Mouse (Mus musculus) heart, postnatal 0 days (tissue): ENCODE measurements around the gene Btbd11. TPM values are rescaled to one million over a fixed set of nuclear protein-coding genes. Genes with fewer than 3 reads are reported as not detected.

Source experiments
- ATAC-seq: fragments of 200-750 bp; cut with Nextera tagmentation; 2 replicates; pipeline ENCODE4 v1.8.0; 2017; ENCODE audit warnings: low read depth, moderate number of reproducible peaks, moderate library complexity; ENCODE audit not compliant: insufficient read depth
- DNase-seq: peaks from one replicate; pipeline ENCODE4 v3.0.0-alpha.2; 2016; ENCODE audit warnings: low spot score
- H3K27ac ChIP-seq: fragments of 300-500 bp; sonication (generic); 2 replicates; pipeline ENCODE4 v1.5.1; 2014; ENCODE audit warnings: low read depth, mild to moderate bottlenecking
- H3K27me3 ChIP-seq: fragments of 300-500 bp; sonication (generic); 2 replicates; pipeline ENCODE4 v1.6.1; 2014; ENCODE audit warnings: low read length, mixed read lengths; ENCODE audit not compliant: control insufficient read depth, insufficient read depth
- H3K36me3 ChIP-seq: fragments of 300-500 bp; sonication (generic); replicated peaks from 2 replicates; pipeline ENCODE4 v1.6.1; 2014; ENCODE audit warnings: low read length, mixed read lengths; ENCODE audit not compliant: control insufficient read depth, insufficient read depth
- H3K4me1 ChIP-seq: fragments of 300-500 bp; sonication (generic); 2 replicates; pipeline ENCODE4 v1.6.1; 2014; ENCODE audit warnings: antibody characterized with exemption; ENCODE audit not compliant: control insufficient read depth, insufficient read depth
- H3K4me2 ChIP-seq: fragments of 300-500 bp; sonication (generic); 2 replicates; pipeline ENCODE4 v1.6.1; 2014; ENCODE audit warnings: low read depth, mild to moderate bottlenecking, low read length, moderate library complexity
- H3K4me3 ChIP-seq: fragments of 300-500 bp; sonication (generic); 2 replicates; pipeline ENCODE4 v1.5.1; 2014; ENCODE audit warnings: low read depth, low read length
- H3K9ac ChIP-seq: fragments of 300-500 bp; sonication (generic); replicated peaks from 2 replicates; pipeline ENCODE4 v1.6.1; 2014; ENCODE audit warnings: low read depth, low read length, mixed read lengths
- H3K9me3 ChIP-seq: fragments of 300-500 bp; sonication (generic); replicated peaks from 2 replicates; pipeline ENCODE4 v1.6.1; 2016; ENCODE audit warnings: low read length; ENCODE audit not compliant: control insufficient read depth
- CTCF ChIP-seq: IDR thresholded peaks from 2 replicates; pipeline ENCODE4 v1.5.1; 2016; ENCODE audit warnings: antibody characterized with exemption, control low read depth, low read depth
- EP300 ChIP-seq: IDR thresholded peaks from 2 replicates; pipeline ENCODE4 v1.6.1; 2016; ENCODE audit warnings: antibody characterized with exemption, low read depth
- WGBS: fragments of 180-500 bp; shearing (Covaris S2); extraction: QIAGEN DNeasy Blood & Tissue Kit; methylation state at CpG from one replicate; pipeline ENCODE4 v1.1.7; 2014; 5-methylcytosine and 5-hydroxymethylcytosine counted together
- polyA plus RNA-seq: library from polyadenylated mRNA; unstranded; fragments of >200 nt; fragmentation: Nextera tagmentation; extraction: Ambion mirVana; gene quantifications from 2 replicates; pipeline ENCODE4 v1.2.1, GENCODE M21; 2015
- total RNA-seq: library from RNA; depleted of rRNA; stranded (reverse); fragments of >200 nt; gene quantifications from 2 replicates; pipeline ENCODE4 v1.2.3, GENCODE M21; 2014; ENCODE audit warnings: low replicate concordance

Gene Btbd11
- total and polyA plus RNA-seq, 2 experiments from 2014 or later: 0.20 to 0.50 TPM

- no peak for TF ChIP-seq EP300
- no peak for TF ChIP-seq CTCF
- H3K36me3 ChIP-seq: no peaks in the 10 kb centered on the region
- ATAC-seq: no peak
- peaks cover 20% of the 10 kb centered on the region; the same call in 1 of the 2 replicates for H3K27me3 ChIP-seq
- DNase-seq: no peak
- 67% methylated on average over 11 of the region's 11 CpGs for WGBS
- H3K4me3 ChIP-seq: no peak overlapping the region
- H3K4me1 ChIP-seq: peaks cover 7% of the 10 kb centered on the region; the same call in 1 of the 2 replicates
- H3K9me3 ChIP-seq: no peaks in the 10 kb centered on the region
- no peak overlapping the region for H3K4me2 ChIP-seq
- H3K9ac ChIP-seq: no peak overlapping the region
- H3K27ac ChIP-seq: no peak overlapping the region
Measured at GRCm38 (mm10) chr10:85602546-85602945, 215.9 kb downstream of the Btbd11 start.

- H3K27me3 ChIP-seq: peaks cover 4% of the 10 kb centered on the region; the same call in 1 of the 2 replicates
- 59% methylated on average over 9 of the region's 9 CpGs for WGBS
- H3K4me2 ChIP-seq: no peak overlapping the region
- H3K27ac ChIP-seq: no peak overlapping the region
- no peaks in the 10 kb centered on the region for H3K9me3 ChIP-seq
- no peaks in the 10 kb centered on the region for H3K36me3 ChIP-seq
- H3K4me1 ChIP-seq: no peaks in the 10 kb centered on the region
- ATAC-seq (no peak), DNase-seq (no peak)
- H3K4me3 ChIP-seq: no peak overlapping the region
- TF ChIP-seq CTCF (no peak), EP300 (no peak)
- H3K9ac ChIP-seq: no peak overlapping the region
Measured at GRCm38 (mm10) chr10:85604556-85604955, 217.9 kb downstream of the Btbd11 start.

DNA sequence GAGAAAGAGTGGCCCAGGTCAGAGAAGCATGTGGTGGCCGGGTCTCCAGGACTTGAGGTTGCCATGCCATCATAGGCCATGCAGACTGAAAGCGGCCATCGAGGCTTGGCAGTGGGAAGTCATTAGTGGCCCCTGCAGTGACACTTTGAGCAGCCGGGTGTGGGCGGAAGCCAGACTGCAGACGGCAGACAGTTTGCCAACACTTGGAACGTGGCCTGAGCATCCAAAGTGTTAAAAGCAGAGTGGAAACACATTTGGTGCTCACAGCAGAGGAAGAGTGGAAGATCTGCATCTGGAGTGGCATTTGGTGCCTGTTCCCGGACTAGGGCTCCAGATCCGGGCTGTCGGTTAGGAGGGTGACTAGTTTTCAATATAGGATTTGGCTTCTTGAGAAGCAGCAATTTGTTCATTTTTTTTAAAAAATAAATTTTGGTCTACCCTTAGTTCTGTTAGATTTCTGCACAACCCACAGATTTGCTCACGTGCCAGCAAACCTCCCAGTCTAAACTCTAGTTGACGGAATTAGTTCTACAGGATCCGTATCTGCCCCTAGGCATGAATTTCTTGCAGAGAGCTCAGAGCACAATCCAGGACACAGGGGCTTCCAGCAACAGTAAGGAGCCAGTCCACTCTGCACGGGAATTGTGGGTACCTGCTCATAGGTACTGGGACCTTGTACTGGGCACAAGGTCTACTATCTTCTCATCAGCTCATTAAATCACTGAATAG is 222.1 kb downstream of the Btbd11 start:
- TF ChIP-seq CTCF (no peak), EP300 (no peak)
- DNase-seq: no peak
- Histone ChIP-seq H3K27me3 (no peaks in the 10 kb centered on the region), H3K27ac (no peak overlapping the region), H3K9ac (no peak overlapping the region), H3K4me1 (no peaks in the 10 kb centered on the region), H3K36me3 (no peaks in the 10 kb centered on the region), H3K4me3 (no peak overlapping the region), H3K4me2 (no peak overlapping the region), H3K9me3 (no peaks in the 10 kb centered on the region)
- no peak for ATAC-seq
- WGBS: 77% methylated on average over 14 of the region's 14 CpGs

DNA sequence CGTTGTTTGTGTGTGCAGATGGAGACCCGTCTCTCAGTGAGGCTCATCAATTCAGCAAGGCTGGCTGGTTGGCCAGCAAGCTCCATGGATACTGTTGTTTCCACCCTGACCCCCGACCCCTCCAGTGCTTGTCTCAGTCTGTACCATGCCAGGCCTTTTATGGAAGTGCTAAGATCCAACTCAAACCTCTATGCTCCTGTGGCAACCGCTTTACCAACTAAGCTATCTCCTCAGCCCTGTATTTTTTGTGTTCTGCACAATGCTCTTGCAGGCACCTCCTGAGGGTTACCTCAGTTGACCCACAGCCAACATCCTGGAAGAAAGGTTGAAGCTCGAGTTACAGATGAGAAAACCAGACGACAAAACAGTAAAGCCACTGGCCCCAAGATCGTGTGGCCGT is 230.5 kb downstream of the Btbd11 start:
- H3K4me3 ChIP-seq: no peak overlapping the region
- H3K4me2 ChIP-seq: no peak overlapping the region
- no peak for TF ChIP-seq EP300
- no peak for TF ChIP-seq CTCF
- WGBS: 60% methylated on average over 8 of the region's 8 CpGs
- H3K9me3 ChIP-seq: no peaks in the 10 kb centered on the region
- no peak for DNase-seq
- H3K27me3 ChIP-seq: no peaks in the 10 kb centered on the region
- ATAC-seq: no peak
- H3K9ac ChIP-seq: no peak overlapping the region
- H3K27ac ChIP-seq: no peak overlapping the region
- H3K36me3 ChIP-seq: no peaks in the 10 kb centered on the region
- no peaks in the 10 kb centered on the region for H3K4me1 ChIP-seq

- Histone ChIP-seq H3K4me1 (no peaks in the 10 kb centered on the region), H3K9ac (no peak overlapping the region), H3K36me3 (no peaks in the 10 kb centered on the region), H3K4me3 (no peak overlapping the region), H3K27me3 (no peaks in the 10 kb centered on the region), H3K9me3 (no peaks in the 10 kb centered on the region), H3K4me2 (no peak overlapping the region), H3K27ac (no peak overlapping the region)
- TF ChIP-seq CTCF (no peak), EP300 (no peak)
- no peak for ATAC-seq
- WGBS: 75% methylated on average over 12 of the region's 12 CpGs
- no peak for DNase-seq
Measured at GRCm38 (mm10) chr10:85617501-85618417, 231.1 kb downstream of the Btbd11 start.
